Mouse (Mus musculus): ENCODE data around the gene Rpl27.
"Not testable (repeated sequence)": the region's sequence is repeated elsewhere in the genome, so short reads cannot be mapped to it uniquely, and the experiment has no call there.

The Rpl27 gene

GRCm38 (mm10) chr11:101448274-101448746, 6.2 kb downstream of the Rpl27 start, which contains the start of gene Ifi35:
Gene Ifi35 (plus strand): TSS chr11:101448407.
- DNase-seq (ENCODE audit: low spot score), result peak; percentile 93

DNA sequence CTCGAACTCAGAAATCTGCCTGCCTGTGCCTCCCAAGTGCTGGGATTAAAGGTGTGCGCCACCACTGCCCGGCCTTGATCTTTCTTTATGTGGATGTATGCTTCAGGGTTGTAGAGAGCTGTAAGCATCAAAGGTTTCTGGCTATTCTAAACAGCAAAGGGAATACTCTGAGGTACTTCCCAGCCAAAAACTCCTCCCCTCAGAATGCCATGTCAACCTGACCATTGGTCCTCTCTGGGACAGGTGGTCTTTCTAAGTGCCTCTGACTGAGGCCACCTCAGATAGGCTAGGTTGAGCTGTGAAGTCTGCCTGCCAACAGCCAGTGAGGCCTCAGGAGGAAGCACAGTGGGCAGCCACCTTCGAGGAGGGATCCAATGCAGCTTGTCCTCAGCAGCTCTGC, 6.8 kb downstream of the Rpl27 start:
- DNase-seq (ENCODE audit: low spot score), result no peak

- not testable (repeated sequence) for DNase-seq (ENCODE audit: low spot score)
Measured at GRCm38 (mm10) chr11:101449596-101449995, 7.5 kb downstream of the Rpl27 start.

- DNase-seq (ENCODE audit: low spot score), result no peak
Measured at GRCm38 (mm10) chr11:101450394-101450793, 8.3 kb downstream of the Rpl27 start.

DNA sequence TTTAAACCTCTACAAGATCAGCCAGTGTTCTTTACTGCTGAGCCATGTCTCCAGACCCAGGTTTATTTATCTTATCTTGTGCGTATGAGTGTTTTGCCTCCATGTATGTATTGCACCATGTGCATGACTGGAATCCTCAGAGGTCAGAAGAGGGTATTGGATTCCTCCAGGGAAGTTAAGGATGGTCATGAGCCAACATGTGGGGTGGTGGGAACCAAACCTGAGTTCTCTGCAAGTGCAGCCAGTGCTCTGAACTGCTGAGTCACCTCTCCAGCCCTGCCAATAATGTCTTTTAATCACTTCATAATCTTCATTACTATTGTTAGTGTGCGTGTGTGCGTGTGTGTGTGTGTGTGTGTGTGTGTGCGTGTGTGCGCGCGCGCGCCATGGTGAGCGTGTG, 9.4 kb downstream of the Rpl27 start:
- DNase-seq (ENCODE audit: low spot score), result no peak

GRCm38 (mm10) chr11:101452093-101452774, 10.1 kb downstream of the Rpl27 start:
- DNase-seq (ENCODE audit: low spot score), result no peak

- peak; percentile 28 for DNase-seq (ENCODE audit: low spot score)
Measured at GRCm38 (mm10) chr11:101454702-101455101, 12.6 kb downstream of the Rpl27 start.

- no peak for DNase-seq (ENCODE audit: low spot score)
Measured at GRCm38 (mm10) chr11:101455627-101456026, 13.5 kb downstream of the Rpl27 start.

DNA sequence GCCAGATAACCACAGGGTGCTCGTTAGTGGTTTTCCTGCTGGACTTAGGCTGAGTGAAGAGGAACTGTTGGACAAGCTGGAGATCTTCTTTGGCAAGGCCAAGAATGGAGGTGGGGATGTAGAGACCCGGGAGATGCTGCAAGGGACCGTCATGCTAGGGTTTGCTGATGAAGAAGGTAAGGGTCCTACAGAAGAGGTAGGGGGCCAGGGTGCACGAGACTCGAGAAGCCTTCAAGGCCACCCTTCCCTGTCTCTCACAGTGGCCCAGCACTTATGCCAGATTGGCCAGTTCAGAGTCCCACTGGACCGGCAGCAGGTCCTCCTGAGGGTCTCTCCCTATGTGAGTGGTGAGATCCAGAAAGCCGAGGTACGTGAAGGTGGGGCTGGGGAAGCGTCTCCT, 15.5 kb downstream of the Rpl27 start:
- no peak for DNase-seq (ENCODE audit: low spot score)

DNA sequence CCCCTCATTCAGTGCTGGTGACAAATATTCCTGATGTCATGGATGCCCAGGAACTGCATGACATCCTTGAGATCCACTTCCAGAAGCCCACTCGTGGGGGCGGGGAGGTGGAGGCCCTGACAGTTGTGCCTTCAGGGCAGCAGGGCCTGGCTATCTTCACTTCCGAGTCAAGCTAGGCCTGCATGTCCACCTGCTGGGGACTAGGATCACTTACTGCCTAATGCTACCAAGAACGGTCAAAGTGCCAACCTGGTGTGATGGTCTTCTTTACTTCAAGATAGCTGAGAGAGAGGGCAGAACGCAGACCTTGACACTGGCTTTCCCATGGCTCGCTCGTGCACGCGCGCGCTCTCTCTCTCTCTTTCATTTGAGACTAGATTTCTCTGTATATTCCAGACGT, 16.1 kb downstream of the Rpl27 start:
- DNase-seq (ENCODE audit: low spot score), result no peak

DNA sequence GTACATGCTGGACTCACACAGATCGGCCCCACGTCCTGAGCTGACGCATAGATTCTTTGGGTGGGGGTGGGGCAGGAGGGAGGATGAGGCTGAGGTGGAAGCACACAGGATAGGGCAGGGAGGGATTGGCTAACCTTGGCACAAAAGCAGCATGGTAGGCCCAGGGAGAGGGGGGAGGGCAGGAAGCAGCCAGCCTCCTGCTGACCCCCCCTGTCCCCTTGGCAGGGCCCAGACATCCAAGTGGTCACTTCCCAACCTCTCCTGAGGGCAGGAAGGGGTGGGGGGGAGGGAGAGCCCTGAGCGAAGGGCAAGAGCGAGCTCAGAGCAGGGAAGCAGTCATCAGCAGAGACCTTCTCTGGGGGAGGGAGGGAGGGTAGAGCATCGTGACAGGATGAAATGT, 17.6 kb downstream of the Rpl27 start:
- no peak for DNase-seq (ENCODE audit: low spot score)

- no peak for DNase-seq (ENCODE audit: low spot score)
Measured at GRCm38 (mm10) chr11:101460321-101460720, 18.2 kb downstream of the Rpl27 start.

DNA sequence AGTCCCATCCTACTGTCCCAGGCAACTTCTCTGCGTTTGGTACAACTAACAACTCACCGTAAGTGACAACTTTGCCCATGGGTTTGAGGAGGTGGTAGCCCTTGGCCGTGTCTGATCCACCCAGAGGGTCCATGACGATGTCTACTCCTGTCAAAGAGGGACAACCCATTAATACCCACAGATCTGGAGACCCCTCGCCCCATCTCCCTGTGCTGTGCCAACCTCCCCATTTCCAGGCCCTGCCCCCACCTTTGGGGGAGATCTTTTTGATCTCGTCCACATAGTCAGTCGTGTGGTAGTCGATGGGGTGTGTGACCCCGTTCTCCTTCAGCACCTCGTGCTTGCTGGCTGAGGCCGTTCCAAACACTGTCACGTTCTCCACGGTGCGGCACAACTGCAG, 20.0 kb downstream of the Rpl27 start:
- no peak for DNase-seq (ENCODE audit: low spot score)

DNA sequence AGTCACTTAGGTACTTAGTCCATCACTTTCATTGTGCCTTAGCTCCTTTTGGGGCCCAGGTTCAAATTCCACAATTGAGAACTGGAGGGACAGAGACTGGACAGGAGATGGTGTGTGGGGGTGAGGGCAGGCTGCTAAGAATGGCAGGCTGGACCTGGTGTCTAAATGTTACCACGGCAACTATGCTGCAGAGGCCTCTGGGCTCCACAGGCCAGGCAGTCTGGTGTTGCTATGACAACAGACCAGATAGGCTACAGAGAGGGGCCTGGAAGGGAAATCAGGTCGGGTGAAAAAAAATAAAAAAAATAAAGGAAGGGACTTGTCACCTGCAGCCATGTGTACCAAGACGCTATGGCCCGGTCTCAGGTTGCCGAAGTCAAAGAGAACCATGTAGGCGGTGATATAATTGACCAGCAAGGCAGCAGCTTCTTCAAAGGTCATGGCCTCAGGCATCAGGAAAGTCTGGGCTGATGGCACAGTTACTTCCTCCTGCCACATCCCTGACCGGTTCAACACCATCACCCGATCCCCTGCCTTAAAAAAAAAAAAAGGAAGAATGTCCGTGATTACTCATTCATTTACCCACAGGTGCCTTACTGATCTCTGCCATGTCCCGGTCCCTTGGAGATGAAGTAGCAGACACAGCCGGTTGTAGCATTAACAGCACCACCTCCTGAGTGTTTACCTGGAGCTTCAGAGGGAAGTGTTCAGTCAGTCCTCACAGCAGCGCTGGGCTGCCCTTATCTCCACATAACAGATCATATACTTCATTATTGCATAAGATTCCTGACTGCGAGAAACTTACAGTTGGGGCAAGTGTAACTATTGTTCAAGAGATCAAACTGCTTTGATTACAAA, 20.7 kb downstream of the Rpl27 start:
- DNase-seq (ENCODE audit: low spot score), result no peak

- no peak for DNase-seq (ENCODE audit: low spot score)
Measured at GRCm38 (mm10) chr11:101464211-101465100, 22.4 kb downstream of the Rpl27 start, which contains the start of gene Rnd2. Gene Rnd2 (plus strand): TSS chr11:101464999.

GRCm38 (mm10) chr11:101465101-101465868, 23.2 kb downstream of the Rpl27 start:
- DNase-seq (ENCODE audit: low spot score), result peak; percentile 78

DNA sequence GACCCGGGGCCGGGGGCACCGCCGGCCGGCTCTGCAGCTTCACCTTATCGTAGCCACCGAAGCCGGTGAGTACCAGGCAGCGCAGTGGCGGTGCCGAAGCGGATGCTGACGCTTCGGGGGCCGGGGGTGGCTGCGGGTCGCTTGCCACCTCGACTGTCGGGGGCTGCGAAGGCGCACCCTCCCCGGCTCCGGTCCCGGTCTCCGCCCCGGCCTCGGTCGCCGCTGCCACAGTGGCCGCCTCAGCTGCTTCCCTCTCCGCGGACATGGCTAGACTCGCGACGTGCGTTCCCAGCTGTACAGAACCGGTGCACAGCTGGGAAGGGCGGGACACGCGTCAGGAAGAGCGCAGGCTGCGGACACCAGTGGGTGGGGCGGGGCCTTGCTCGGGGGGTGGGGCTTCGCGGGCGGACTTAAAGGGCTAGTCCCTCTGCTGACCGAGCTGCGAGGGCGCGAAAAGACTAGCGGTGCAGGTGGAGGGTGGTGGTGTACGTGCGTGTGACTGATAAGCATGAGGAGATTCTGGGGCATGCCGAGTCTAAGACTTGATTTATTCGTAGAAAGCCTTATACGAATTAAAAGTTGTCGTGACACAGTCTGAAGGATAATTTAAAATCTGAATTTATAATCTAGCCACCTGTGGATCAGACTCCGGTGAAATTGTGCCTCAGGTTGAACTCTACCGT, 23.9 kb downstream of the Rpl27 start, which contains the start of gene Vat1:
Gene Vat1, minus strand, starts transcription at position 362 of the 683 bp plus-strand sequence.
- DNase-seq (ENCODE audit: low spot score), result peak; percentile 84

GRCm38 (mm10) chr11:101466552-101466950, 24.5 kb downstream of the Rpl27 start:
- DNase-seq (ENCODE audit: low spot score), result not testable (repeated sequence)

GRCm38 (mm10) chr11:101467477-101468262, 25.6 kb downstream of the Rpl27 start:
- DNase-seq (ENCODE audit: low spot score), result peak; percentile 92

GRCm38 (mm10) chr11:101468263-101468688, 26.2 kb downstream of the Rpl27 start:
- DNase-seq (ENCODE audit: low spot score), result no peak

Measured in adipocyte (in vitro differentiated cells).